Mouse (Mus musculus): ENCODE measurements around the gene Il25. TPM values are rescaled to one million over a fixed set of nuclear protein-coding genes. Genes with fewer than 3 reads are reported as not detected.

Il25 gene
- polyA plus RNA-seq, 2 experiments, result not detected

DNA sequence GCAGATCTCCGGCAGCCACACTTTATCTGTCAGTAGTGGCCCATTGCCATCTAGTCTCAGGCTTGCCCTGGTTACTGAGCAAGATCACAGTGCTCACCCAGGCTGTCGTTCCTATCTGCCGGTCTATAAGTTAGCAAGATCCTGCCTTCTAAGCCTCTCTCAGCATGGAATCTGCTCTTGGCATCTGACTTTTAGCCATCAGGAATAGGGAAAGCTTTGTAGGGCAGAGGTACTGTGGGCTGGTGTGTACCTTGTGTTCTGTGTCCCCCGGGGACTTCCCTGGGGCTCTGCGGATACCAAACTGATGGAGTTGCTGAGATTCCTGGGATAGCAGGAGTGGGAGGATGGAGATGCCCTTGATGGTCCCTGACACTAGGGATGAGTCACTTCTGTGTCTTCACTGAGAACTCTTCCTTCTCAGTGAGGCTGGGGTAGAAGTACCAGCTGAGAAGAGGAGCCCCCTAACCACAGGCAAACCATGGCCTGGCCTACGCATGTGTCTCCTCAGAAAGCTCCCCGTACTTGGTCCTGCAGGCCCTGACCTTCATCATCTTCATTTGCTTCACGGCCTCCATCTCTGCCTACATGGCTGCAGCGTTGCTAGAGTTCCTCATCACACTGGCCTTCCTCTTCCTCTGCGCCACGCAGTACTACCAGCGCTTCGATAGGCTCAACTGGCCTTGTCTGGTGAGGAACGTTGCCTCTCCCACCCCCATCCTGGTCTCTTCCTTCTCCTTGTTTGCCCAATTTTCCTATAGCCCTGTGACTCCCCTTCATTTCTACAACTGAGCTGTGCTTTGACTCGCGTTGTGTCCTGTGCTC is 5.1 kb downstream of the Il25 start:
- TF ChIP-seq EP300 (IDR thresholded peaks at IDR 0.05; ENCODE audit: low read depth) (no peak), CTCF (IDR thresholded peaks at IDR 0.05; ENCODE audit: low read depth) (no peak)
- no peak overlapping the region for H3K4me3 ChIP-seq (ENCODE audit: insufficient read depth in 1 of 2, low read depth in 2 of 2, low read length in 2 of 2)
- DNase-seq (ENCODE audit: low read depth in 3 of 3, low spot score in 3 of 3), result no peak

GRCm38 (mm10) chr14:54938431-54939219 is 6.1 kb downstream of the Il25 start:
- WGBS (ENCODE audit: insufficient replicate concordance), result 60% methylated on average over 15 of the region's 15 CpGs
- Histone ChIP-seq H3K27me3 (ENCODE audit: control insufficient read depth, insufficient read depth, low read length) (no peaks in the 10 kb centered on the region), H3K36me3 (replicated peaks; ENCODE audit: control insufficient read depth, insufficient read depth, low read depth) (no peaks in the 10 kb centered on the region), H3K4me2 (ENCODE audit: low read depth) (no peak overlapping the region), H3K4me1 (replicated peaks; ENCODE audit: control insufficient read depth in 2 of 2, insufficient read depth in 2 of 2, low read length in 1 of 2) (no peaks in the 10 kb centered on the region), H3K9me3 (ENCODE audit: control insufficient read depth, low read length) (no peaks in the 10 kb centered on the region), H3K9ac (replicated peaks) (no peak overlapping the region), H3K4me3 (ENCODE audit: insufficient read depth in 1 of 2, low read depth in 2 of 2, low read length in 2 of 2) (no peak overlapping the region), H3K27ac (no peak overlapping the region)
- ATAC-seq (ENCODE audit: insufficient read depth) (no peak), DNase-seq (ENCODE audit: low read depth in 3 of 3, low spot score in 3 of 3) (no peak)
- TF ChIP-seq CTCF (IDR thresholded peaks at IDR 0.05; ENCODE audit: low read depth), result no peak
- TF ChIP-seq EP300 (IDR thresholded peaks at IDR 0.05; ENCODE audit: low read depth), result no peak

More for the DNA sequence above, 5.1 kb downstream of the Il25 start:
- H3K27ac ChIP-seq, result no peak overlapping the region
- H3K9me3 ChIP-seq (ENCODE audit: control insufficient read depth, low read length), result no peaks in the 10 kb centered on the region
- H3K4me2 ChIP-seq (ENCODE audit: low read depth), result no peak overlapping the region
- no peaks in the 10 kb centered on the region for H3K36me3 ChIP-seq (replicated peaks; ENCODE audit: control insufficient read depth, insufficient read depth, low read depth)
- 70% methylated on average over 16 of the region's 16 CpGs for WGBS (ENCODE audit: insufficient replicate concordance)
- ATAC-seq (ENCODE audit: insufficient read depth), result no peak
- H3K9ac ChIP-seq (replicated peaks), result no peak overlapping the region
- H3K27me3 ChIP-seq (ENCODE audit: control insufficient read depth, insufficient read depth, low read length), result no peaks in the 10 kb centered on the region
- no peaks in the 10 kb centered on the region for H3K4me1 ChIP-seq (replicated peaks; ENCODE audit: control insufficient read depth in 2 of 2, insufficient read depth in 2 of 2, low read length in 1 of 2)

- Histone ChIP-seq H3K9me3 (ENCODE audit: control insufficient read depth, low read length) (no peaks in the 10 kb centered on the region), H3K4me1 (replicated peaks; ENCODE audit: control insufficient read depth in 2 of 2, insufficient read depth in 2 of 2, low read length in 1 of 2) (no peaks in the 10 kb centered on the region), H3K27me3 (ENCODE audit: control insufficient read depth, insufficient read depth, low read length) (no peaks in the 10 kb centered on the region), H3K9ac (replicated peaks) (no peak overlapping the region), H3K27ac (no peak overlapping the region), H3K36me3 (replicated peaks; ENCODE audit: control insufficient read depth, insufficient read depth, low read depth) (no peaks in the 10 kb centered on the region), H3K4me2 (ENCODE audit: low read depth) (no peak overlapping the region), H3K4me3 (ENCODE audit: insufficient read depth in 1 of 2, low read depth in 2 of 2, low read length in 2 of 2) (no peak overlapping the region)
- TF ChIP-seq CTCF (IDR thresholded peaks at IDR 0.05; ENCODE audit: low read depth) (peak; percentile 88), EP300 (IDR thresholded peaks at IDR 0.05; ENCODE audit: low read depth) (no peak)
- DNase-seq (ENCODE audit: low read depth in 3 of 3, low spot score in 3 of 3) (peak; percentile 26 to 35 (median 34)), ATAC-seq (ENCODE audit: insufficient read depth) (no peak)
- 40% methylated on average over 12 of the region's 12 CpGs for WGBS (ENCODE audit: insufficient replicate concordance)
Observed at GRCm38 (mm10) chr14:54939434-54940175, 7.1 kb downstream of the Il25 start.

GRCm38 (mm10) chr14:54940176-54940530 is 7.7 kb downstream of the Il25 start:
- Histone ChIP-seq H3K4me3 (ENCODE audit: insufficient read depth in 1 of 2, low read depth in 2 of 2, low read length in 2 of 2) (no peak overlapping the region), H3K27me3 (ENCODE audit: control insufficient read depth, insufficient read depth, low read length) (no peaks in the 10 kb centered on the region), H3K9ac (replicated peaks) (no peak overlapping the region), H3K27ac (no peak overlapping the region), H3K36me3 (replicated peaks; ENCODE audit: control insufficient read depth, insufficient read depth, low read depth) (no peaks in the 10 kb centered on the region), H3K4me1 (replicated peaks; ENCODE audit: control insufficient read depth in 2 of 2, insufficient read depth in 2 of 2, low read length in 1 of 2) (no peaks in the 10 kb centered on the region), H3K4me2 (ENCODE audit: low read depth) (no peak overlapping the region), H3K9me3 (ENCODE audit: control insufficient read depth, low read length) (no peaks in the 10 kb centered on the region)
- ATAC-seq (ENCODE audit: insufficient read depth) (no peak), DNase-seq (ENCODE audit: low read depth in 3 of 3, low spot score in 3 of 3) (no peak)
- TF ChIP-seq CTCF (IDR thresholded peaks at IDR 0.05; ENCODE audit: low read depth) (no peak), EP300 (IDR thresholded peaks at IDR 0.05; ENCODE audit: low read depth) (no peak)
- 50% methylated on average over 3 of the region's 3 CpGs for WGBS (ENCODE audit: insufficient replicate concordance)

Data from liver, embryonic 14.5 days (tissue).